Mouse (Mus musculus) bone marrow macrophage, adult 2 months (primary cell): ENCODE results near the gene 2610507B11Rik. TPM values are rescaled to one million over a fixed set of nuclear protein-coding genes. Genes with fewer than 3 reads are reported as not detected.

ENCODE experiments used
- H3K27ac ChIP-seq: 2 replicates; pipeline ENCODE4 v1.5.1; 2012; ENCODE audit warnings: low read depth, low read length; ENCODE audit not compliant: insufficient read depth
- H3K4me1 ChIP-seq: 2 replicates; pipeline ENCODE4 v1.6.1; 2012; ENCODE audit warnings: low read length; ENCODE audit not compliant: control insufficient read depth, insufficient read depth
- H3K4me3 ChIP-seq: 2 replicates; pipeline ENCODE4 v1.5.1; 2012; ENCODE audit warnings: mild to moderate bottlenecking, low read length, moderate library complexity; ENCODE audit not compliant: insufficient read depth
- CTCF ChIP-seq: IDR thresholded peaks from 2 replicates; pipeline ENCODE4 v1.5.1; 2012; ENCODE audit warnings: low read depth, mild to moderate bottlenecking, low read length, moderate library complexity
- POLR2A ChIP-seq: IDR thresholded peaks from 2 replicates; pipeline ENCODE4 v1.6.1; 2012; ENCODE audit warnings: mild to moderate bottlenecking, low read depth, low read length, borderline replicate concordance
- polyA plus RNA-seq: library from polyadenylated mRNA; stranded (reverse); fragments of >200 nt; gene quantifications from 2 replicates; pipeline ENCODE4 v1.2.4, GENCODE M21; 2012; ENCODE audit not compliant: missing spikeins, insufficient read depth, insufficient read length

2610507B11Rik gene
- 168 and 187 TPM in 2 replicates for polyA plus RNA-seq

DNA sequence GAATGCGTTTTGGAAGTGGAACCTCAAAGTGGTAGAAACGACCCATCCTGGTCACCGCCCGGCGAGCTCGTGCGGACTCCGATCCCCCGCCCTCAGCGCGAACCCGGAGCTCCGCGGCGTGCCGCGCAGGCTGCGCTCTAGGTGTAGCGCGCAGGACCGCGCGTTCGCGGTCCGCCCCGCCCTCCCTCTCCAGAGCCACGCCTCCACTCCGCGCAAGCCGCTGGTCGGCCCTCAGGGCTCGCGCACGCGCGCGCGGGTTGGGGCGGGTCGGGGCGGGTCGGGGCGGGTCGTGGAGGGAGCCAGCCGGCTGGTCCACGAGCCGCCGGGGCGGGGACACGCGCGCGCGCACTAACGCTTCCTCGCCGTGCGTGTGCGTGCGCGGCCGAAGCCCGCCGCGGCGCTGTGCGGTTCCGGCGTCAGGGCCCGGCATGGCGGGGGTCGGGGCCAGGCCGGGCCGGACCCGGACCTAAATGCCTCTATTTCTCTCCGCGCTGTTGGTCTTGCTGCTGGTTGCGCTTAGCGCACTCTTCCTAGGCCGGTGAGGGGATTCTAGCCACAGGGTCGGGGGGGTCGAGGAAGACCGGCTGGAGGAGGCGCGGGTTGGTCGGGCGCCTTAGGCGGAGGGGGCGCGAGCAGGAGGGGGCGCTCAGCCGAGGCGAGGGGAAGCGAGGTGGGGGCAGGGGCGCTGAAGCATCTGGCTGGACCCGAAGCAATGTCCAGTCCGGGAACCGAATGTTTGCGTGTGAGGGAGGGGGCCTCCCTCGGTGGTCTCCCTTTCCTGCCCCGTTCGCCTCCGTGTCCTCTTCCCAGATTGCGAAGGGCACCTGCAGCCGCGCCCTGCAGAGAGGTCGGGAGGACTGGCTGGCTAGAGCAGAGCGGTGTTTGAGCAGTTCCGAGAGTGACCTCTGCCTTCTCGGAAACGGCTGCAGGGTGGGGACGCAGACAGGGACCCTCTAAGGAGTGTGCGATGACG is at the start of gene 2610507B11Rik:
2610507B11Rik (plus strand) TSS at position 373 of the 973 bp plus-strand sequence.
- peaks cover 33% of the 10 kb centered on the region for H3K4me1 ChIP-seq
- TF ChIP-seq CTCF (no peak), POLR2A (no peak)
- H3K4me3 ChIP-seq: peak within 1 kb of the TSS; percentile 100
- H3K27ac ChIP-seq: peak within 1 kb of the TSS; percentile 100

DNA sequence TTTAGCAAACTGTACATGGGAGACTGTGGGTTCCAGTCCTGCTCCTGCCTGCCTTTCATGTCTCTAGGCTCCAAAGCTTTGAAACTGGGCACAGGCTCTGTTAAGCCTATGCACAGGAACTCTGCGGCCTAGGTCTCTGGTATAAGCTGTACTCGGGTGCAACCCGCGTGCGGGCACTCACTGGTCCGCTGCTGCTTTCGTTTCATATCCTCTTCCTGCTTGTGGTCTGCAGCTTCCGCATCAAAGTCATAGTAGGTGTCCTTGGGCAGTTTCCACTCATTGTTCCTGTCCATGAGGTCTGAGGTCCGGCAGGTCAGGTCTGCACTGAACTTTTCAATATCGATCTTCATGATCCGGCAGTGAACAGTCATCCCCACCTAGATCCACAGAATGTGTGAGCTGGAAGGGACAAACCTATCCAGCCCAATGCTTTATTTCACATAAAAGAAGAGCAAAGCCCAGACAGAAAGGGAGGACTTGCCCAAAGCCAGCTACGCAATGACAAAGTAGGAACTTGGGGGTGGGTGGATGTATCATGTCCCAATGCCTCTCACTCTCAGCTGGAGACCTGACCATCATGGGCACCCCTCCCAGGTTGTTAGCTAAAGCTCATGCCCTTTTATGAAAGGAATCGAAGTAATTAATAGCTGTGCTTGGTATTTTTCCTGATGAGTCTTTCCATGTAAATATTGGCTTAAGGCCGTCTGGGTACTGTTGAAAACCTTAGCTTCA is 48.3 kb upstream of the 2610507B11Rik start:
- peaks cover 13% of the 10 kb centered on the region for H3K4me1 ChIP-seq
- TF ChIP-seq CTCF (no peak), POLR2A (no peak)
- peak overlapping the region; percentile 82 for H3K27ac ChIP-seq
- peak overlapping the region; percentile 29 for H3K4me3 ChIP-seq

DNA sequence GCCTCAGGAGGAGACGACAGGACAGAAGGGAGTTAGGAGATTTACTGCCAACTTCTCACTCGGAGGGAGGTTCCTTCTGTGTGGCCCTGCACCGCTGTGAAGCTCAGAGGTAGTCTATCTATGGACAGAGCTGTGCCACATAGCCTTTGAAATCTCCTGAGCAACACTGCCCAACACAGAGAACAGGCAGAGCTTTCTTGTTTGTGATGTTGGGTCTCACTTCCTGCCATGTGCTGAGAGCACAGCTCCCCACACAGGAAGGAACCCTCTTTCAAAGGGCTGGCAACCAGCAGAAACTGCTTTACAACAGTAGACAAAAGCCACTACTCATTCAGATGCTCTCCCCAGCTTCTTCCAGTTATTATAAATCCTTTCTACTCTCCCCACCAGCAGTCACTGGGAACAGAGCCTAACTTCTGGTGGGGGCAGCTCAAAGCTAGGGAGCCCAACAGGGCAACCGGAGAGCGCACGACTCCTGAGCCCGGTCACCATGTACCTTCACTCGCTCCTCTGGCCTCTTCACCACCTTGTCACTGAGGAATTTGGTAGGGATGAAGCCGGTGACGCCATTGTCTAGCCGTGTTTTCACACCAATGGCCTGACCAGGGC is 45.7 kb upstream of the 2610507B11Rik start:
- H3K4me3 ChIP-seq: no peak overlapping the region

DNA sequence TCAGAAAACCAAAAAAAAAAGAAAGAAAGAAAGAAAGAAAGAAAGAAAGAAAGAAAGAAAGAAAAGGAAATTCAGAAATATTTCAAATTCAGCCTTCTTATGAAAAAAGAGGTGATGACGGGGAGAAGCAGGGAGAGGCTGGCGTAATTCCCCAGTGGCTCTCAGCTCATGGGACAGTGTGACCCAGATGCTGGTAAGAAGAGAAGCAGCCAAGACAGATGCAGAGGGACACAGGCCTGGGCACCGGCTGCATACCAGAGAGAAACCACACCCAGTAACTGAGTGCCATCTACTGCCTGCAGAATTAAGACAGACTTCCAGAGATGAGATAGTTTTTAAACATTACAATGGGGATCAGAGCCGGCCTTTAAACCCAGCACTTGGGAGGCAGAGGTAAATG is 38.0 kb upstream of the 2610507B11Rik start:
- Histone ChIP-seq H3K4me1 (no peaks in the 10 kb centered on the region), H3K4me3 (no peak overlapping the region), H3K27ac (no peak overlapping the region)
- TF ChIP-seq POLR2A (no peak), CTCF (no peak)

More for the DNA sequence above, 45.7 kb upstream of the 2610507B11Rik start:
- TF ChIP-seq POLR2A (no peak), CTCF (no peak)
- H3K4me1 ChIP-seq: peaks cover 13% of the 10 kb centered on the region
- H3K27ac ChIP-seq: no peak overlapping the region

DNA sequence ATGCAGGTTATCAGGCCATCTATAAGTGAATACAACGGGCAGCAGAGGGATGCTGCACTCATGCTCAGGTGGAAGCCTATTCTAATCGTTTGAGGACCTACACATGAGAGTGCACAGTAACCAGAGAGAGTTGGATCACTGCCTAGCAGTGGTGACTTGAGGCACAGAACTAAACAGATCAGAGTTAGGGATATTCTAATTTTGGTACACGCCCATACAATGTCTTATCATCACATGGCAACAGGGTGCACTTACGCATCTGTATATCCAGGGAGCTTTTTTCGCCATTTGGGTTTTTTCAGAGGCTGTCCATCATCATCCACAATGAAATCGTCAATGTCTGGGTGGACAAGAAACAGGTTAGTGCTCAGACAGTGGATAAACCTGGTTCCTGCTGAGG is 30.0 kb upstream of the 2610507B11Rik start:
- no peak for TF ChIP-seq POLR2A
- no peak for TF ChIP-seq CTCF
- H3K4me1 ChIP-seq: no peaks in the 10 kb centered on the region
- H3K27ac ChIP-seq: no peak overlapping the region
- H3K4me3 ChIP-seq: no peak overlapping the region

DNA sequence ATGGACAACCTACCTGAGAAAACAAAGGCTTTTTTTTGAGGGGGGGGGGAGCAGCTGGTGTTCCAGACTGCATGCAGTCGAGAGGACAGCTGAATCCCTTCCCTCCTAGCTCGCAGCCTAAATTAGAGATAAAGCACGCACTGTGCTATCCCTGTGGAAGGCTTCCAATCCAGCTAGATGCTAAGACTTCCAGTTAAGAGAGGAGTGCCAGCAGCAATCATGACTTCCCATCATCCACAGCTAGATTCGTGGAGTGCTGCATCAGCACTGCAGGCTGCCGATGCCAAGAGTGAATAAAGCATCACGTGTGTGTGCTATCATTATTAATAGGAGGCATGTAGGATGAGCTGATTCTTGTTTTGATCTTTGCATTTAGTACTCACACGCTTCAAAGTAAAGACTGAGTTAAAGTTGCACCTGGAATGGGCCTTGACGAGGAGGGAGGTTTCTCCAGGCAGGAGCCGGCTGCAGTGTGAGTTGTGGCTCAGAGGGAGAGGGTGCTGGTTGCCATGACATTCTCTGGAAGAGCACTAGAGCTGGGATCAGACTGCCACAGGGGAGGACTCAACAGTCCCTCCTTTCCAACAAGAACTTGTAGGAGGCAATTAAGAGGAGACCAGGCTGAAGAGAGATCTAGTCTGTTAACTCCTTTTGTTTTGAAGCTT is 21.2 kb upstream of the 2610507B11Rik start:
- Histone ChIP-seq H3K27ac (no peak overlapping the region), H3K4me1 (peaks cover 13% of the 10 kb centered on the region), H3K4me3 (no peak overlapping the region)
- TF ChIP-seq POLR2A (no peak), CTCF (no peak)

DNA sequence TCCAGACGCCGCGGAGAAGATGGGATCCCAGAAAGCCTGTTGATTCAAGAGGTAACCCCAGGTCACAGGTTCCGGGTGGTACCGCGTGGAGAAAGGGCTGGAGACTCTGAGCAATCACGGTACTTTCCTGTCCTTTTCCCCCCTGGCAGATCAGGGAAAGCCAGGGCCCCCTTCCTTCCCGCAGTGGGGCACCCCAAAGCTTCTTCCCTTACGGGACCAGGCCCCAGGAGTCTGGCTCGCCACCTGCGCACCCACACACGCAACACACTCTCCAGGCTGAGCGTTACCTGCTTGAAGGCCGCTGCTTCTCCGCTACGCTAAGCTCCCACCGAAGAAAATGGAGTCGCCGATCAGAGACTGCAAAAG is 16.3 kb upstream of the 2610507B11Rik start:
- TF ChIP-seq POLR2A: no peak
- no peak for TF ChIP-seq CTCF
- Histone ChIP-seq H3K4me1 (peaks cover 25% of the 10 kb centered on the region), H3K4me3 (peak overlapping the region; percentile 92), H3K27ac (peak overlapping the region; percentile 94)

DNA sequence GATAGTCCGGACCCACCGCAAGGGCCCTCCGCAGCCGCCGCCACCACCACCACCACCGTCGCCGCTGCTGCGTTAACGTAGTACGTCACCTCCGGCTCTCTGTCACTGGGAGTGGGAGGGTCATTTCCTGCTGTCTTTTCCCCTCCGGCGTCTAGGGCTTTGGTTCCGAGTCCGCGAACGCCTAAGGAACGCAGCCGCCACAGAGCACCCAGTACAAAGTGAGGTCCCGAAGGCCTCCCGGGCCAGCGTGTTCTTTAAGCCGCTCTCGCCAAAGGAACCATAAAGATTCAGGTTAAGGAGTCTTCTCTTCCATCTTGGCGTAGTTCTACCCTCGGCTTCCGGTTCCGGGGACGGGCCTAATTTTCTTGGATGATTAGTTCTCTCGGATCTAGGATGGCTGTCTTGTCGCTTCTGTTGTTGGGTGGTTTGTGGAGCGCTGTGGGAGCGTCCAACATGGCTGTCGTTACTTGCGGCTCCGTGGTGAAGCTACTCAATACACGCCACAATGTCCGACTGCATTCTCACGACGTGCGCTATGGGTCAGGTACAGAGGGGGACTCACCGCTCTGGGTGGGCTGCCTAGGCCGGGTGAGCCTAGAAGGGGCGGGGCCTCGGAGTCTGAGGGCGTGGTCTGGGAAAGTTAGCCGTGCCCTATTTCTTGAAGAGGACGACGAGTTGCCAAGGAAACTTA is 15.8 kb upstream of the 2610507B11Rik start, which contains the start of the genes Sdf2 and Supt6:
Sdf2 (plus strand) TSS at position 120 of the 691 bp plus-strand sequence.
Supt6 (minus strand) TSS at position 361 of the 691 bp plus-strand sequence.
- Histone ChIP-seq H3K27ac (peak within 1 kb of the TSS; percentile 94), H3K4me1 (peaks cover 25% of the 10 kb centered on the region), H3K4me3 (peak within 1 kb of the TSS; percentile 92)
- TF ChIP-seq CTCF (no peak), POLR2A (no peak; the same call in 1 of the 2 replicates)
